Mouse (Mus musculus) MN1 (cell line): ENCODE results near the gene Zbtb9.
"Not testable (repeated sequence)": the region's sequence is repeated elsewhere in the genome, so short reads cannot be mapped to it uniquely, and the experiment has no call there.

Experiments
- DNase-seq: peaks from one replicate; pipeline ENCODE4 v3.0.0-alpha.2; 2016; ENCODE audit warnings: low spot score

The Zbtb9 gene

DNA sequence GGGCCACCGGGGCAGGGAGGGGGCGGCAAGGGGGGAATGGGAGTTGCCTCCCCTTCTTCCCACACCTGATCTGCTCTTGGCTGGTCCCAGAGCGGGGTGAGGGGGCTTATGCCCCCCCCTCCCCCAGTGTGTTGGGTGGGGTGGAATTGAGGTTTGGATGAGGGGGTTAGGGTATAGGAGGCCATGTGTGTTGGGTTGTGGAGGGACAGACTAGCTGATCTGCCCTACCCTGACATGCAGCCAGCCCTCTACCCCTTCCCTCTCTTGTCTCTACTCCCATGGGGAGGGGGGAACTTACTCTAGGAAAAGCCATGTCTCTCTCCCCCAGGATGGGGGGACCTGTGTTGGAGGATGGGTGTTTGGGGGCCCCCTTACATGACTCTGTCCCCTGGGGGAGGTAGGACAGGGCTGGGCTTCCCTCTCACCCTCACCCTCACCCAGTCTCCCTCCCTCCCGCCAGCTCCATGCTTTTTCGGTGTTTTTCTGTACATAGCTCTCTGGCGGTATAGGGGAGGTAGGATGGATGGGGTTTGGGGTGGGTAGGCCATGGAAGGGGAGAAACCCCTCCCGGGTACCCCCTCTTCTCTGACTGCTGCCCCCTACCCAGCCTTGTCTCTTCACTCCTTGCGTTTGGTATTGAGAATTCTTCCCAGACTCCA, 1.6 kb upstream of the Zbtb9 start:
- DNase-seq = no peak

DNA sequence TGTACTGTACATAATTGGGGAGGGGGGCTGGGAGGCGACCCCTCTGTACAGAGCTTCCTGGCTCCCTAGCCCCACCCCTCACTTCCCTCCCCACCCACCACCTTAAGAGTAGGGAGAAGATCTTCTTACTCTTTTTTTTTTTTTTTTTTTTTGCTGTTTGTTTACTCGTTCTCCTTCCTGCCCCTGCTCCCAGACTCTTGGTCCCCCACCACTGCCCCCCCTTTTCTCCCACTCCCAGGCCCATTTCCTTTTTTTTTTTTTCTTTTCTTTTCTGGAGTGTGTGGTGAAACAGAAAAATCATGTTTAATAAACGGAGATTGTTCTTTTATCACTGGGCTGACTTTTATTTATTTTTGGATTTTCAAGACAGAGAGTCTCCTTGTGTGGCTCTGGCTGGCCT, 860 bp upstream of the Zbtb9 start:
- no peak for DNase-seq

- DNase-seq = no peak
Measured at GRCm38 (mm10) chr17:26974547-26974946, 1.6 kb downstream of the Zbtb9 start.

GRCm38 (mm10) chr17:26975415-26975814, 2.4 kb downstream of the Zbtb9 start:
- no peak for DNase-seq

DNA sequence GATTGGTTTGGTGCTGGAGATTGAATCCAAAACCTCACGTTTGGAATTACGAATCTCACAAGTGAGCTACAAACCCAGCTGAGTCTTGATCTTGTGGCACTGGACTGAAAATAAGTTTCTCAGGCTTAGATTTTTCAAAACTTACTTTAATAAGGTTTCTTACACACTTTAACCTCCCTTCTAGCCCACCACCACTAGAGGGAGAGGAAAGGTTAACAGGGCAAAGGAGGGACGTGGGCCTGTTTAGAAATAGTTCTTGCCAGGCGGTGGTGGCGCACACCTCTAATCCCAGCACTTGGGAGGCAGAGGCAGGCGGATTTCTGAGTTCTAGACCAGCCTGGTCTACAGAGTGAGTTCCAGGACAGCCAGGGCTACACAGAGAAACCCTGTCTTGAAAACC, 4.4 kb downstream of the Zbtb9 start:
- DNase-seq = not testable (repeated sequence)

DNA sequence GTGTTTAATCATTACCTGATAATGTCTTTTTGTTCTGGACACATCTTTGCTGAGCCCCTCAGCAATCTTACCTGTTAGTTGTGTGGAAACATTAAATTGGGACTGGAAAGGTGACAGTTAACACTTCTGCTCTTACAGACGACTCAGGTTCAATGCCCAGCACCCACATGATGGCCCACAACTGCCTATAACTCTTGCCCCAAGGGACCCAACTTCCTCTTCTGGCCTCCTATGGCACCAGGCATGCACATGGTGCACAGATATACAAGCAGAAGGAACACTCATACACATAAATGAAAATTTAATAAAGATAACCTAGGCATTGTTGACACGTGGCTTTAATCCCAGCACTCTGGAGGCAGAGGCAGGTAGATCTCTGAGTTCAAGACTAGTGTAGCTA, 6.5 kb downstream of the Zbtb9 start:
- DNase-seq = no peak

DNA sequence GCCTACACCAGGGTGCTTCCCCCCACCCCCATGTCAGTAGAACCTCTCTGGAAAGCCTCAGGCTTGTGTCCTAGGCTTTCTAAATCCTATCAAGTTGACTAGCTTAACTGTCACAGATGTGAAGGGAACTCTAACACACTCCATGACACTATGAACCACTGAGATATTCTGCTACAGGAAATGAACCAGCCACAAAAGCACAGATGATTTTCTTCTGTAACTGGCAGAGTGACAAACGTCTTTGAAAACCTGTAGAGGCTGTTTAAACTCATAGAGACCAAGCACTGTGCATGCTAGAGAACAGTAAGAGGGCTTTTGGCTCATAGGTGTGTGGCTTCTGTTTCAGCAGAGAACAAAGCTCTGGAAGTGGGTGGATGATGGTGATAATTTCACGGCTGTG, 8.1 kb downstream of the Zbtb9 start:
- DNase-seq = no peak

- DNase-seq = no peak
Measured at GRCm38 (mm10) chr17:26983382-26983781, 10.4 kb downstream of the Zbtb9 start.

DNA sequence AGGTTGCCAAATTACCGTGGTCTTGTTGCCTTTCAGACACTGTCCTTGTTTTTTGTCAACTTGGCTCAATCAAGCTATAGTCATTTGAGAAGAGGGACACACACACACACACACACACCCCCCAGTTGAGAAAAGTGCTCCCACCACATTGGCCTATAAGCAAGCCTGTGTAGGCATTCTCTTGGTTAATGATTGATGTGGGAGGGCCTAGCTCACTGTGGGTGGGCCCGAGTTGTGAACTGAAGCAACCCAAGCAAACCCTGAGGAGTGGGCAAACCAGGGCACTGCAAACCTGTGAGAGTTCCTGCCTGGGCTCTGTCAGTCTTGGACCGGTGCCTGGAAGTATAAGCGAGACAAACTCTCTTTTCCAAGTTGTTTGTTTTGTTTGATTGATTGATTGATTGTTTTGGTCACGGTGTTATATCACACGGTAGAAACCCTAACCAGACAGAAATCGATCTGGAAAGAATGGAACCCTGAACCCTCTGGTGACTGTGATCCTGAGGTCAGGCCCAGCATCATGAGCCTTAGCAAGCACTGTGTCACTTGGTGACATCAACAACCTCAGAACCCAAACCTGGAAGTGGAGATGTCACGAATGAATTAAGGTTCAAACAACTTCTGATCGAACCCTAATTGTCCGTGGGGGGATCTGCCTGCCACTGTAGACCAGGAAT, 12.7 kb downstream of the Zbtb9 start:
- no peak for DNase-seq

DNA sequence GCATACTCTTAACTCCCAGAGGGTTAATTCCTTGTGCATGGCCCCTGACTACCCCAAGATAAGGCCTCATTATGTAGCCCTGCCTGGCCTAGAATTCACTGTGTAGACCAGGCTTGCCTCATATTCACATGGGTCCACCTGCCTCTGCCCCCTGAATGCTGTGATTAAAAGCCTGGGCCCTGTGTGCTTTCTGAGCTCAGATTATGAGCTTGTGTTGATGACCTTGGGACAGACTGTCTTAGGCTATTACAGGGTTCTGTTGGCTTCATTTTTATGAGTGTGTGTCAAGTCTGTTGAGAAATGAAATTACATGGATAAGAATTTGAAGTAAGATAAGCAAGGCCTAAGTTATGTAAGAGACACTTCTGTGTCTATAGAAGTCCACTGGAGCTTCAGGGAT, 17.6 kb downstream of the Zbtb9 start:
- DNase-seq = no peak

DNA sequence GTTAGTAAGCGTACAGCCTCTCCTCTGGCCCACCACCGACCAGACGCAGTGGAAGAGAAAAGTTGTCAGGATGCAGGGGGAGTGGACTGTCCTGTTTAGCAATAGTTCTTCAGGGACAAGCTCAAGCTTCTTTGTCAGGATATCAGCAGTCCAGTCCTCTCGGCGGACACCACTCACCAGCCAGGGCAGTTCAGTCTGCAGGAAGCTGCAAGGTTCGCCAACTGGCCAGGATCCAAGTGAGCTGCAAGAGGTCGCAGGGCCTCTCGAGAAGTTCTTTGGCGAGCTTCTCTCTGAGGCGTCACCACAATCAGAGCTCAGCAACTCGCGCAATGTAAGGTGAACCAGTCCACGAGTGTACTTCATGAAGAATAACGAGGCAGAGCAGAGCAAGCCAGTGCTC, 21.4 kb downstream of the Zbtb9 start:
- DNase-seq = no peak

DNA sequence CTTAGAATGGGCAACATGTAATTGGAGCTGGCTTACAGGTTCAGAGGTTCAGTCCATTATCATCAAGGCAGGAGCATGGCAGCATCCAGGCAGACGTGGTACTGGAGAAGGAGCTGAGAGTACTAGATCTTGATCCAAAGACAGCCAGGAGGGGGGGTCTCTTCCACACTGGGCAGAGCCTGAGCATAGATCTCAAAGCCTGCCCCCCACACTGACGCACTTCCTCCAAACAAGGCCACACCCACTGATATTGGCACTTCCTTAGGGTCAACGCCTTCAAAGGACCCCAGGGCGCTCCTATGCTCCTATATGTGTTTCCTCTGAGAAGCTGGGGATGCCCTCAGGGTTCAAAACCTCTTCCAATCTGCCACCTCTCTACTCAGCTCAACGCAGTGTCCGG, 22.0 kb downstream of the Zbtb9 start:
- DNase-seq = no peak

- no peak for DNase-seq
Measured at GRCm38 (mm10) chr17:26995562-26995961, 22.6 kb downstream of the Zbtb9 start.

GRCm38 (mm10) chr17:26997661-26998060, 24.7 kb downstream of the Zbtb9 start:
- no peak for DNase-seq

GRCm38 (mm10) chr17:26998283-26998682, 25.3 kb downstream of the Zbtb9 start:
- no peak for DNase-seq

DNA sequence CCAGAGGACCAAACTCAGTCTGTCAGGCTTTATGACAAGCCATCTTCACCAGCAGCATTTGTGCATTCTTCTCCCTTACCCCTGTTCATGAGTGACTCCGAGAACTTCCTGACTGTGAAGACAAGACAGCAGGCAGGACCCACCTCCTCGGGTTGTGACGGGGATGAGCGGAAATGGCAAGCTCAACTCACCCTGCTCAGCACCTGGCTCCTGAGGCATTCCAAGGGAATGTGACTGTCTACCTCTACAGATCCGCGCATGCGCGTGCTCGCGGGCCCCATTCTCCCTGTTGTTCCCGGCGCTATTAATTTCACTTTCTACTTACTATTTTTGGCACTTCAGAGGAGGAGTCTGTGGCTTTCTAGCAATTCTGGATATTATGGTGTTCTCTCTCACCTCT, 27.0 kb downstream of the Zbtb9 start:
- DNase-seq = no peak

- no peak for DNase-seq
Measured at GRCm38 (mm10) chr17:27001151-27001550, 28.2 kb downstream of the Zbtb9 start.

DNA sequence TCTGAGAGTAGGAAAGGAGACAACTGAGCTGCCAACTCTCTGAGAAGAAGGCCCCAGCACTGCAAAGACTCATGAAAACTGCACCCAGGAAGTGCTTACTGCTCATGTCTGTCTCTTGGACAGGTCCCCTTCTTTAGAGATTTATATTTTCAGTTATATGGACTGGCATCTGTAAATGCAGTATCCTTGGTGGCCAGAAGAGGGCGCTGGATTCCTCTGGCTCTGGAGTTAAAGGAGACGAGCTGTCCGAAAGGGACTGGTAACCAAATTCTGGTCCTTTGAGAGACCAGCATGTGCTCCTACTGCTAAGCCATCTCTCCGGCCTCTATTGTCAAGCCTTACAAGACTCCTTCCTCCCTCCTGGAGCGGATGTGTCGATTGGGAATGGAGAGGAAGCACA, 28.9 kb downstream of the Zbtb9 start:
- no peak for DNase-seq

- no peak for DNase-seq
Measured at GRCm38 (mm10) chr17:27004431-27004830, 31.5 kb downstream of the Zbtb9 start.

GRCm38 (mm10) chr17:27004903-27005485, 32.0 kb downstream of the Zbtb9 start:
- no peak for DNase-seq

- no peak for DNase-seq
Measured at GRCm38 (mm10) chr17:27005644-27006043, 32.7 kb downstream of the Zbtb9 start.

DNA sequence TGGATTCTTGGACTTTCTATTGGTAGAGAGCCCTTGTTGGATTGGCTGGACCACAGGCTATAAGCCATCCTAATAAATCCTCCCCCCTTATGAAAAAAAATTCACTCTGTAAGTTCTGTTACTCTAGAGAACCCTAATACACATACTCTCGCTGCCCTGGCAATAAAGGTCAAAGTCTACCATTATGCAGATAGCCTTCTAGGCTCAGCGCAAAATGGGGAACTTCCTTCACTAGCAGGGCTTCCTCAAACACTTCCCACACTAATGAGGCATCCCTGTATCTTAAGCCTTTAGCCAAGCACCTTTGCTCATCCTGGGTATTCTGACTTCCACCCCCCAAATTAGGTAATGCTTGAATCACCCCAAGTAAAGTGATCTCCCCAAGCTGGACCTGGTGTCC, 35.3 kb downstream of the Zbtb9 start:
- no peak for DNase-seq

DNA sequence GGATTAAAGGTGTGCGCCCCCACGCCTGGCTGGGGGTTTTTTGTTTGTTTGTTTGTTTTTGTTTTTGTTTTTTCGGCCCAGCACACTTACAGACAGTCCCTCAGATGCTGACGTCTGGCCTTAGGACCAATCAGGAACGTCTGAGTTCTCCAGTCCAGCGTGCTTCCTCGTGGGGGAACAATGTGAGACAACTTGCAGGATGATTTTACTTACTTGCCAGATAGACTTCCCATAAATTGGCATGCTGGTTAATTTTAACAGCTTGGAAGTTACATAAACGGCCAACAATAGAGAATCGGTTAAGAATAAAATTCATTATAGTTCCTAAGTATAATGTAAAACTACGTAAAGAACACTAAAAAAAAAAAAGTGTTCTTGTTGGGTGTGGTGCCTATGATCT, 38.2 kb downstream of the Zbtb9 start:
- DNase-seq = no peak
